Mouse (Mus musculus): ENCODE measurements at regions not wholly inside any gene's neighbourhood (a gene's known extent, or its start where the extent isn't known, plus 50 kb on each side); places are given as distances from the start of the nearest gene placed in this dataset.

- intact Hi-C loops (cut with DNase I): no loop called here
- DNase-seq: no peak
These were observed 489.7 kb downstream of the Kcnj2 start for GRCm38 (mm10) chr11:111555615-111556014.

- intact Hi-C loops (cut with DNase I): no loop called here
These were observed 492.6 kb downstream of the Kcnj2 start for GRCm38 (mm10) chr11:111558302-111559140.

GRCm38 (mm10) chr11:111563171-111563570, 497.2 kb downstream of the Kcnj2 start:
- intact Hi-C loops (cut with DNase I): no loop called here
- DNase-seq: no peak

More at GRCm38 (mm10) chr11:111558302-111559140, 492.6 kb downstream of the Kcnj2 start:
- DNase-seq: no peak

- intact Hi-C loops (cut with DNase I): no loop called here
These were observed 502.1 kb downstream of the Kcnj2 start for GRCm38 (mm10) chr11:111568041-111568440.

GRCm38 (mm10) chr11:111568876-111569275, 502.9 kb downstream of the Kcnj2 start:
- no peak for DNase-seq
- intact Hi-C loops (cut with DNase I): no loop called here

More at GRCm38 (mm10) chr11:111568041-111568440, 502.1 kb downstream of the Kcnj2 start:
- DNase-seq: no peak

GRCm38 (mm10) chr11:111577883-111578282, 511.9 kb downstream of the Kcnj2 start:
- intact Hi-C loops (cut with DNase I): no loop called here
- no peak for DNase-seq

- intact Hi-C loops (cut with DNase I): no loop called here
- DNase-seq: no peak
These were observed 517.0 kb downstream of the Kcnj2 start for GRCm38 (mm10) chr11:111582980-111583379.

GRCm38 (mm10) chr11:111583606-111584005, 517.6 kb downstream of the Kcnj2 start:
- intact Hi-C loops (cut with DNase I): no loop called here
- no peak for DNase-seq

GRCm38 (mm10) chr11:111599456-111599855, 533.5 kb downstream of the Kcnj2 start:
- intact Hi-C loops (cut with DNase I): no loop called here
- no peak for DNase-seq

GRCm38 (mm10) chr11:111605146-111605545, 539.2 kb downstream of the Kcnj2 start:
- no peak for DNase-seq
- intact Hi-C loops (cut with DNase I): no loop called here

GRCm38 (mm10) chr11:111610522-111611015, 544.6 kb downstream of the Kcnj2 start:
- no peak for DNase-seq
- intact Hi-C loops (cut with DNase I): no loop called here

- intact Hi-C loops (cut with DNase I): no loop called here
- DNase-seq: no peak
These were observed 577.6 kb downstream of the Kcnj2 start for GRCm38 (mm10) chr11:111643603-111644002.

- DNase-seq: no peak
- intact Hi-C loops (cut with DNase I): no loop called here
These were observed 586.9 kb downstream of the Kcnj2 start for GRCm38 (mm10) chr11:111652882-111653281.

GRCm38 (mm10) chr11:111657778-111658177, 591.8 kb downstream of the Kcnj2 start:
- no peak for DNase-seq
- intact Hi-C loops (cut with DNase I): no loop called here

GRCm38 (mm10) chr11:111658362-111659309, 592.7 kb downstream of the Kcnj2 start:
- DNase-seq: no peak
- intact Hi-C loops (cut with DNase I): no loop called here

GRCm38 (mm10) chr11:111663269-111663668, 597.3 kb downstream of the Kcnj2 start:
- no peak for DNase-seq
- intact Hi-C loops (cut with DNase I): no loop called here

- no peak for DNase-seq
These were observed 600.4 kb downstream of the Kcnj2 start for GRCm38 (mm10) chr11:111666336-111666735.

GRCm38 (mm10) chr11:111671865-111672264, 605.9 kb downstream of the Kcnj2 start:
- intact Hi-C loops (cut with DNase I): no loop called here
- no peak for DNase-seq

More at GRCm38 (mm10) chr11:111666336-111666735, 600.4 kb downstream of the Kcnj2 start:
- intact Hi-C loops (cut with DNase I): no loop called here

- no peak for DNase-seq
- intact Hi-C loops (cut with DNase I): no loop called here
These were observed 609.7 kb downstream of the Kcnj2 start for GRCm38 (mm10) chr11:111675673-111676072.

- no peak for DNase-seq
- intact Hi-C loops (cut with DNase I): no loop called here
These were observed 616.4 kb downstream of the Kcnj2 start for GRCm38 (mm10) chr11:111682341-111682740.

- DNase-seq: no peak
These were observed 617.9 kb downstream of the Kcnj2 start for GRCm38 (mm10) chr11:111683909-111684308.

More at GRCm38 (mm10) chr11:111683909-111684308, 617.9 kb downstream of the Kcnj2 start:
- intact Hi-C loops (cut with DNase I): no loop called here
